Mouse (Mus musculus) cortical plate, adult 2 months (tissue): ENCODE results near the gene Csf3. TPM values are rescaled to one million over a fixed set of nuclear protein-coding genes. Genes with fewer than 3 reads are reported as not detected.
"Not testable (repeated sequence)": the region's sequence is repeated elsewhere in the genome, so short reads cannot be mapped to it uniquely, and the experiment has no call there.

Experiments
- H3K27ac ChIP-seq: fragments of 200-500 bp; 2 replicates; pipeline ENCODE4 v1.5.1; 2012; ENCODE audit warnings: low read length, control low read depth, inconsistent platforms; ENCODE audit not compliant: insufficient read depth
- H3K4me1 ChIP-seq: fragments of 200-500 bp; 2 replicates; pipeline ENCODE4 v1.6.1; 2011; ENCODE audit warnings: low read length; ENCODE audit not compliant: control insufficient read depth, insufficient read depth
- H3K4me3 ChIP-seq: fragments of 200-500 bp; 2 replicates; pipeline ENCODE4 v1.5.1; 2011; ENCODE audit warnings: mild to moderate bottlenecking, low read length, control low read depth; ENCODE audit not compliant: insufficient read depth
- CTCF ChIP-seq: fragments of 200-500 bp; IDR thresholded peaks from 2 replicates; pipeline ENCODE4 v1.5.1; 2011; ENCODE audit warnings: mild to moderate bottlenecking, control low read depth, low read length; ENCODE audit not compliant: insufficient read depth; ENCODE audit errors: extremely low read depth
- POLR2A ChIP-seq: fragments of 200-500 bp; IDR thresholded peaks from 2 replicates; pipeline ENCODE4 v1.6.1; 2011; ENCODE audit warnings: mild to moderate bottlenecking, low read length, control low read depth; ENCODE audit not compliant: insufficient read depth; ENCODE audit errors: extremely low read depth
- polyA plus RNA-seq: library from polyadenylated mRNA; depleted of rRNA; stranded (reverse); fragments of >200 nt; gene quantifications from 2 replicates; pipeline ENCODE4 v1.2.3, GENCODE M21; 2012

Gene Csf3
- polyA plus RNA-seq, 1 experiment: 0.08 TPM

DNA sequence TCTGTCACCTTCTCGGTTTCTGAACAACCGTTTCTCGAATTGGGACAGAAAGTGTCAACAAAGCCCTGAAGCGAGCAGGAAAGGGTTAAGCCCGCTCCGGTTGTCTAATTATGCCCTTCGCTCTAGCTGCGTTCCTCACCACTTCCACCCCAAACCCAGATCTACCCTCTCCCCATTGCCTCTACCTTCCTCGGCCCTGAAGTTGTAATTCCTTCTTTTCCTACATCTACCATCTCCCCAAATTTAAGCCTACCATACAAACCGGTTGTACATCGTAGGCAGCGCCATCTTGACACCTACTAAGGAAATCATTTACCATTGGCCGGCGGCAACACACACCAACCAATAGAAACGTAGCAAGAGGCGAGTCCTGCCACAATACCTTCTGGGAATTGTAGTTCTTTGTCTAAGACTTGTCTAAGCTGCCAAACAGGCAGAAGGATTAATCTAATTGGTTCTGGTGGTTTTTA lies 28.1 kb downstream of the Csf3 start, which contains the start of gene Med24:
Med24 (minus strand) TSS at position 317 of the 470 bp plus-strand sequence.
- TF ChIP-seq POLR2A (peak; percentile 70; the same call in 1 of the 2 replicates), CTCF (no peak)
- no peaks in the 10 kb centered on the region for H3K4me1 ChIP-seq
- no peak within 1 kb of the TSS for H3K27ac ChIP-seq
- peak within 1 kb of the TSS; percentile 85 for H3K4me3 ChIP-seq

DNA sequence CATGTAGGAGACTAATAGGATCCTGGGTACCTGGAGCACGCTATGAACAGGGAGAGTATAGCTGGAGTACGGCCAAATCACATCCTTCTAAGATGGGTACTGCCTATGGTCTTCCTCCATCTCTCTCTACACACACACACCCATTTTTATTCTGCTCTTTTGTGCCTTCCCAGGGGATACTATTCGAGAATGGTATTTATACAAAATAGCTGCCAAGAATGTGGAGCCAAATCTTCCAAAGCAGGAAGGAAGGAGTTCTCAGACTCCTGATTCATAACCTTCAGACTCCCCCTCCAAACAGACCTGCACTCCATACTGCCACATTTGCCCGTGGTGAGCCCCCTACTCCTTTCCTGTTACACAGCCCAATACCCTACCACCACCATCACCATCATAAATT lies 29.7 kb downstream of the Csf3 start:
- Histone ChIP-seq H3K27ac (peak overlapping the region; percentile 10; the same call in 1 of the 2 replicates), H3K4me3 (no peak overlapping the region), H3K4me1 (peaks cover 3% of the 10 kb centered on the region; the same call in 1 of the 2 replicates)
- TF ChIP-seq POLR2A (no peak), CTCF (no peak)

DNA sequence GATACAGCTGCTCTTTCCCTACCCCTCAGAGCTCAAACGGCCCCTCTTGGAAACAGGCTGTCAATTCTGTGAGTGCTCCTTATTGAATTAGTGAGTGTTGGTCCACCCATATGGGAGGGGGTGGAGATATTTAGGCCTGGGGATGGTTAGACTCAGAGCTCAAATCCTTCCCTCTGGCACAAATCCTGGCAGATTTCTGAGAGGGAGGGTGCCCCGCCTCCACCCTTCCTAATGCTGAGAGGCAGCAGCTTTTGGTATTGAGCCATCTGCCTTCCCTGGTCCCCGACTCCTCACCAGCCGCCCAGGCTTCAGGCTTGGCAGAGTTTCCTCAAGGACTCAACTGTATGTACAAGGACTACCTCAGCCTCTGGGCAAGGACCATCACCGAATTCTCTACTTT lies 30.1 kb downstream of the Csf3 start:
- no peak for TF ChIP-seq CTCF
- no peak for TF ChIP-seq POLR2A
- H3K4me3 ChIP-seq: no peak overlapping the region
- H3K4me1 ChIP-seq: peaks cover 3% of the 10 kb centered on the region; the same call in 1 of the 2 replicates
- H3K27ac ChIP-seq: peak overlapping the region; percentile 10; the same call in 1 of the 2 replicates

DNA sequence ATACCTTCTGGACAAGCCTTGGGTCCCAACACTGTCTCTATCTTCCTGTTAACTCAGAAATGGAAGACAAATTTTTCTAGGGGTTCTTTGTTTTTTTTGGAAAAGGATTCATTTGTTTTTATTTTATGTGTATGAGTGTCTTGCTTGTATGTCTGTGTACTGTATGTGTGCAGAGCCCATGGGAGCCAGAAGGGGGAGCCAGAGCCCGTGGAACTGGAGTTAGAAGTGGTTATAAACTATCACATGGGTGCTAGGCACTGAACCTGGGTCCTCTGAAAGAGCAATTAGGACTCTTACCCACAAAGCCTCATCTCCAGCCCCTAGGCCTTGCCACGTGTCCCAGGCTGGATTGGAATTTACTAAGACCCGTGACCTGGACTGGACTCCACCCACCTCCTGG lies 33.0 kb downstream of the Csf3 start:
- Histone ChIP-seq H3K4me3 (no peak overlapping the region), H3K27ac (no peak overlapping the region), H3K4me1 (peaks cover 6% of the 10 kb centered on the region)
- no peak for TF ChIP-seq POLR2A
- 0 out of 2 replicates have a peak, but pooled peaks have one; percentile 4 for TF ChIP-seq CTCF

DNA sequence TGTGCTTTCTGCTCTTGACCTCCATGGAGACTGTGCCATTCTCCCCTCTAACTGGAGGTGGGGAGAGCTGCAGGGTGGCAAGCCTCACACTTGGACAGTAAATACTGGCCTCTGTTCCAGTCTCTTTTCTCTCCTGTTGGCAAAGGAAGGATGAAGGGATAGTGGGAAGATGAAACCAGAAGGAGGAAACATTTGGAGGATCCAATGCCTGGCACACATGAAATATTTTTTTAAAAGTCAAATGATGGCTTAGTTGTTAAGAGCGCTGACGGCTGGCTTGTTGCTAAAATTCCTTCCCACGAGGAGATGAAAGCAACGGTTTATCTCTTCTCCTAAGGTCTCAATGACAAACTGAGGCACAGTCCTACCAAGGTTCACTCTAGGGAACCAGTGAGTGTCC lies 34.0 kb downstream of the Csf3 start:
- Histone ChIP-seq H3K4me3 (no peak overlapping the region), H3K4me1 (peaks cover 6% of the 10 kb centered on the region), H3K27ac (peak overlapping the region; percentile 85)
- TF ChIP-seq POLR2A: no peak
- no peak for TF ChIP-seq CTCF

DNA sequence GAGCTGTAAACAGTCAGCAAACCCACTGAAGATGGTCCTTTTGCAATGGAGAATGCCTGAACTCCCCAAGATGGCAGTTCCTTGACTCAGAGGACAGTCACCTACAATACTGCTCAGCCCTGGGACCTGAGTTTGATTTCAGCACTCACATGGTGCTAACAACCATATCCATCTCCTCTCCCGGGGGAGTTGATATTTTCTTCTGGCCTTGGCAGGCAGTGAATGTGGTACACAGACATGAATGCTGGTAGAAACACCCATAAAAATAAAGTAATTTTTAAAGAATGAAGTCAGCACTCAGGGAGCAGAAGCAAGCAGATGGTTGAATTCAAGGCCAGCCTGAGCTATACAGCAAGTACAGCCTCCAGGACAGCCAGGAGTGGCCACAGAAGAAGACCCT lies 35.1 kb downstream of the Csf3 start:
- no peak overlapping the region for H3K27ac ChIP-seq
- H3K4me3 ChIP-seq: no peak overlapping the region
- peaks cover 6% of the 10 kb centered on the region for H3K4me1 ChIP-seq
- no peak for TF ChIP-seq CTCF
- no peak for TF ChIP-seq POLR2A

DNA sequence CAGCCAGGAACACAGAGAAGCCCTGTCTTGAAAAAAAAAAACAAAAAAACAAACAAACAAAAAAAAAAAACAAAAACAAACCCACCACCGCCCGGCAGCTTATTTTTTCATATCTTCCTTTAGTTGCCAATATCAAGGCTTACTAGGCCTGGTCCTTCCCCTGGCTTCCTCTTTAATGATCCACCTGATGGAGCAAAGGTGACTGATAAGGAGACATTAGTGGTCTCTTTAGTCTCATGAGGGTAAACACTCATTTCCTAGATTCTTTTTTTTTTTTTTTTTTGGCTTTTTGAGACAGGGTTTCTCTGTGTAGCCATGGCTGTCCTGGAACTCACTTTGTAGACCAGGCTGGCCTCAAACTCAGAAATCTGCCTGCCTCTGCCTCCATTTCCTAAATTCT lies 36.2 kb downstream of the Csf3 start:
- not testable (repeated sequence) for H3K4me1 ChIP-seq, H3K27ac ChIP-seq, H3K4me3 ChIP-seq

DNA sequence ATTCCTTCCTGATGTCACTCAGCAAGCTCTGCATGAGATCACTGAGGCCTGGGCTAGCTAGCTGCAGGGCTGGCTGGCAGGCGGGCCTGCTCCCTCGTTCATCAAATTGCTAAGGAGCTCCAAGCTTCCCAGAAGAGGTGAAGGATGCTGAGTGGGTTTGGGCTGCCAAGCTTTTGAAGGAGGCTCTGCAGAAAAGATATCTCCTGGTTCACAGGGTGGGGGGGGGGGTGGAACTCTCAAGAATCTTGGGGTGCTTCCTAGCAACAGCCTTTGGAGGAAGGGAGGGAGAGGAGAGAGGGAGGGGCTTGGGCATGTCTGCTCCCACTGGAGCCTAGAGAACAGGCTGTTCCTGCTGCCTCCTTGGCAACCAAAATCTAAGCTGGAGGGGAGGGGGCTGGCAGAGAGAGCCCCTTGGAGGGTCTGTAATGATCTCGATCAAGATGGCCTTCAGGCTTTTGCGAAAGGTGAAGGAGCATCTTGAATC lies 37.4 kb downstream of the Csf3 start:
- H3K27ac ChIP-seq: peak overlapping the region; percentile 91
- H3K4me3 ChIP-seq: peak overlapping the region; percentile 10
- TF ChIP-seq CTCF (no peak), POLR2A (peak; percentile 48; the same call in 1 of the 2 replicates)
- peaks cover 6% of the 10 kb centered on the region for H3K4me1 ChIP-seq

DNA sequence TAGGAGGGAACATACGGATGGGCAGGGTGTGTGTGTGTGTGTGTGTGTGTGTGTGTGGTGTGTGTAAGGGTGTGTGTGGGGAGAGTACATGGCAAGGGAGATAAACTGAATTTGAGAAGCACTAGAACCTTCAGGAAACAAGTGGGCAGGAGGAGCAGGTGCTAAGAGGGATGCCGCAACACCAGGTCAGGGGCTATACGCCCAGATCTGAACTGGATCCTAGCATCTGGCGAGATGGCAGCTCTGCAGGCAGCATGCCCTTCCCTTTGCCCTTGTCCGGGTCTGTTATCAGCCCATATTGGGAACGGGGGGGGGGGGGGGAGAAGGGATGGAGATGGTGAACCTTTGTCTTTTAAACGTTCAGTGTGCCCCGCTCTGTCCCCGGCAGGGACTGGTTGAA lies 37.9 kb downstream of the Csf3 start:
- TF ChIP-seq POLR2A: no peak
- no peak for TF ChIP-seq CTCF
- Histone ChIP-seq H3K27ac (peak overlapping the region; percentile 91), H3K4me1 (peaks cover 6% of the 10 kb centered on the region), H3K4me3 (peak overlapping the region; percentile 10)

DNA sequence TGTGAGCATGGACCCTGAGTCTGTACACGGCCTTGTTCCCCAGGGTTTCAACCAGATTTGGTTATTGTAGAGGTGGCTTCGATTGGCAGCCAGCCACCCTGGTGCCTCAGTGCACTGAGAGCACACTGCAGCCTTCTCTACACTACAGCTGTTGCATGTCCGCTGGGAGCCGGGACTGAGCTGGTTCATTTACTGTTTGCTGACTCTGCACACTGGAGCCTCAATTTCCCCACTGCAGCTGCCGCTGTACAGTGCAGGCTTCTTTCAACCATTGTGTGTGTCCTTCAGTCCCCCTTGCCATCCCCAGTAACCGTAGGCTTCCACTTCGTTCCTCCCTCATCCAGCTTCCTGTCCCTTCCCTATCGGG lies 38.9 kb downstream of the Csf3 start:
- TF ChIP-seq POLR2A (no peak), CTCF (no peak)
- Histone ChIP-seq H3K4me1 (peaks cover 3% of the 10 kb centered on the region), H3K4me3 (peak overlapping the region; percentile 55)

DNA sequence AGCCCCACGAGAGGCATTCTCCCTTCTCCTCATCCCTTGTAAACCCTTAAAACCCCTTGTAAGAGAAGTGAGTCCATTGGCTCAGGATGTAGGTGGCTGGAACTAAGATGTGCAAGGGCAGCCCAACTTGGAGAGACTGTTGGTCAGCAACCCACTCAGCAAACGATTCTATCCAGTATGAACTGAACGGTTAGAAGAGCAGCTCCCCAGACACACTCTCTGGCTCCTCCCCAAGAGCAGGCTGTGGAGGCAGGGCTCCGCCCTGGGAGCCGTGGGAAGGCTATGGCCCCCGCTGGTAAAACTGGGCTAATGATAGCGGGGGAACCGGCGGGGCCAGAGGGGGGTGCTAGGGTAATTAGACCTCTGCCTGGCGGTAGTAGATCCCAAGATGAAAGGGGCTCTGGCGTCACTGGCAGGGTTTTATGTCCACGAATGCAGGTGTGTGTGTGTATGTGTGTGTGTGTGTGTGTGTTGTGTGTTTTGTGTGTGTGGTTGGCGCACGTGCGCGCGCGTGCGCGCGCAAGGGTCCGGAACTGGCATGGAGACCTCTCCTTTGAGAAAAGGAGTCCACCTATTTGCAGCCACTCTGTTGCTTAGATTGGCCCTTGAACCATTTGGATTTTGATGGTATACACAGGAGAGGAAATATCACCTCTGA lies 39.5 kb downstream of the Csf3 start, which contains the start of gene Thra:
Thra (plus strand) TSS at position 246 of the 658 bp plus-strand sequence.
- H3K4me3 ChIP-seq: peak within 1 kb of the TSS; percentile 55
- peak within 1 kb of the TSS; percentile 43 for H3K27ac ChIP-seq
- peaks cover 3% of the 10 kb centered on the region for H3K4me1 ChIP-seq
- TF ChIP-seq POLR2A: peak; percentile 66; the same call in 1 of the 2 replicates
- TF ChIP-seq CTCF: no peak

More for the DNA sequence above, 38.9 kb downstream of the Csf3 start:
- peak overlapping the region; percentile 43 for H3K27ac ChIP-seq
